Mouse (Mus musculus) kidney, postnatal 14 days (tissue): Measurements from ENCODE around the gene Arg1.
A peak's percentile ranks its signal among the peaks of the same experiment; 100 is the strongest.

ENCODE experiments used
- DNase-seq: peaks from one replicate; pipeline ENCODE4 v3.0.0; 2022; ENCODE audit warnings: mixed read lengths

The Arg1 gene

DNA sequence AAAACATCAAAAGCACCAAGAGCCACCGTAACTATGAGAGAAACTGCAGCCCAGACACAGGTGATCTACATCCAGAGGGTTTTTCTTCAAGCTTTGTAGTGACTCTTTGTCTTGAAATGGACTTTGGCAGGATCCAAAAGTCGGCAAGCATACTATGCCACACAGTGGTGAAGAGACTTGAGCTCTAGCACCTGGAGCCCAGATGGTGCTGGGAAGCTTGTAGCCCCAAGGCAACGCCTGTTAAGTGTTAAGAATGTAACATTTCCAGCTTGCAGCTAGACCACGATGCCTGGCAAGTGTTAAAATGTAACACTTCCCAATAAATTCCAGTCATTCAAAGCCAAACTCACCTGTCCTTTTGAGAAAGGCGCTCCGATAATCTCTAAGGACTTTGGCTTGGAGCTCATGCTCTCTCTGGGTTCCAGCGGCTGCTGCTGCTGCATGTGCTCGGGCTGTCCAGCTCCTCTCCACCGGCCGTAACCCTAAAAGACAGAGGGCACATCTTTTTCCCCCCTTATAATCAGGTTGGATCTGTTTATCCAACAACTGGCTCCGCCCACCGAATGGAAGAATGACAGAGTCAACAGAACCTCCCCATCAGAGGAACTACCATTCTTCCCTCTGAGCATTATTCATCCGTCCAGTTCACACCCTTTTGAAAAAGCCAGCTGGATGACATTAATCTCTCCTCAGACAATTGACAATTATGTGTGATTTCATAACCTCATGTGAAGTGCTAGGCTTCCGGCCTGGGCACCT, at the start of gene Arg1:
TSS of gene Arg1 (minus strand) at position 523 of the 759 bp plus-strand sequence.
- DNase-seq = no peak

DNA sequence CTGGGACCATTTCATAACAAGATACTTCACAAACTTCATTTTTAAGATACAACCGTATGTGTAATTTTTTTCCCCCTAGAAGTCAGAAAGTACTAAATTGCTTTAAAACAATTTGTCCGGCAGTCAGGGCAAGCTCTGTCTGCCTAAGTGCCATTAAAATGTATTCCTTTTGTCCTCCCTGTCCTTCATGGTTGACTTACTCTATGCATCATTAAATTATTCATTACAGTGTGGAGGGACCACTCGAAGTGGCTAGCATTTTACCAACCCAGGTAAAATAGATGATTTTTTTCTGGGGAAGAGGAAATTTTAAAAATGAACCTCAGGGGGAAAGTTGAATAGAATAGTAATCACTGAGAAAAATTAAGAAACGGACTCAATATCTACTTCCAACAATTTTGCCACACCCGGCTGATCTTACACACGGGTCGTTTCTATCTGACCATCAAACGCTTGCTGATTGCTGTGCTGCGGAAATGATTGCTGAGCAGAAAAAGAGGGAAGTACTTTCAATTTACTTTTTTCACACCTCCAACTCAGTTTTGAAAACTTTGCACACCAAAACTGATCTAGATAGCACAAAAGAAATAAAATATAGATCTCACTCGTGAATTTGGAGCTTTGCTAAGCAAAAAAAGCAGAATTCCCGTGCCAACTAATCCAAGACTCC, 46.7 kb upstream of the Arg1 start:
- DNase-seq = no peak

DNA sequence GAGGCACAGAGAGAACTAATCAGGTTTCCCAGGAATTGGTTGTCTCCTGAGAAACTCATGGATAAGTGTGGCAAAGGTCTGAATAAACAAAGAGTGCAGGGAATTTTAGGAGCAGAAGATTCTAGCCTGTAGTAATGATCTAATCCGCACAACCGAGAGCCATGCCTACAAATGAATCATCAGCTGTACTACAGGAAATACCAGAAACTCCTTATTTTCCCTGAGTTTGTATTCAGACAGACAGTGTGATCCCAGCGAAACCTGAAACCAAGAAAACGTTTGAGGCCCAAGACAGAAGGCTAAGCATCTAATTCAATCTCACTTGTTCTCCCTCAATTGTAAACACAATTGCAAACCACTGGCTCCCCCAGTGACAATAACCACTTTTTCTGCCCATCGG, 46.1 kb upstream of the Arg1 start:
- DNase-seq = no peak

DNA sequence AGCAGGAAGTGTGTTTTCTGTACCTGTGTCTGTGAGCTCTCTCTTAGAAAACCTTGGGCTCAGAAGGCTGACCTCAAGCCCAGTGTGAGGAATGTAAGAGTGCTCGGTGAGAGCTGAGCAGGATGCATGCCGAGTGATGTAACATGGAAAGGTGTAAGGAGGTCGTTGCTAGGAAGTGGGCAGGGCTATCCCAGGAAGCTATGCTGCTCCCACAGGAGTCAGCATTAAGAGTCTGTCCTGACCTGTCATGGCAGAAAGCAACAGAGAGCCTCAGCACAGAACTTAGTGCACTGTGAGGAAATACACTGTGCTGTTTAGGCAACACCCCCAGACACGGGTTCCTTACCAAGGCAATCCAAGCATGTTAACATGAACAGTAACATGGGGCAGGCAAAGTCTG, 45.6 kb upstream of the Arg1 start:
- DNase-seq = no peak

DNA sequence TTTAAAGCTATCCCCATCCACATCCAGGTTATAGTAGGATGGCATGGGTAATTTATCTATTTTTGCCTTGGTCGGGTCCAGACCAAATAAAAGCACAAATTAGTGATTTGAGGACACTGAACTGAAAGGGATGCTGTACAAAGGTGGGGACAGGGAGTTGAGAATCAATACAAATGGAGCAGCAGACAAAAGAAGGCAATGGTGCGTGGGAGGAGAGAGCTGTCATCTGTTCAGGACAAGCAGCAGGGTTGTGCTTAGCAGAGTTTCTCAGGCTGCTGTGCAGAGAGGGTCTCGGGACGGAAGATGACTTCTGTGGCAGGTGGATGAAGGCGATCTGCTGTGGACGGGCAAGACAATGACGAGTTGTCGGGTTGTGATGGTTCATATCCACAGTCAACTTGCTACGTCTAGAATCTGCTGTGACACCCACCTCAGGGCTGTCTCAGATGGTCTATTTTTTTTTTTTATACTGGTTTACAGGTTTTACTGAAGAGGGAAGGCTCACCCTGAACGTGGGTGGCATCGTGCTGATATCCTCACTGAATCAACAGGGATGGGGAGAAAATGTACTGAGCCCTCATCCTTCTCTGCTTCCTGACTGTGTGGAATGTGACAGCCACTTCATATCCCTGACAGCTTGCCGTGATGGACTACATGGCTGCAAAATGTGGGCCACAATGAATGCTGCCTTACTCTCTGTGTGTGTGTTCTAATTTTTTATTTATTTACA, 38.7 kb upstream of the Arg1 start:
- DNase-seq = no peak

DNA sequence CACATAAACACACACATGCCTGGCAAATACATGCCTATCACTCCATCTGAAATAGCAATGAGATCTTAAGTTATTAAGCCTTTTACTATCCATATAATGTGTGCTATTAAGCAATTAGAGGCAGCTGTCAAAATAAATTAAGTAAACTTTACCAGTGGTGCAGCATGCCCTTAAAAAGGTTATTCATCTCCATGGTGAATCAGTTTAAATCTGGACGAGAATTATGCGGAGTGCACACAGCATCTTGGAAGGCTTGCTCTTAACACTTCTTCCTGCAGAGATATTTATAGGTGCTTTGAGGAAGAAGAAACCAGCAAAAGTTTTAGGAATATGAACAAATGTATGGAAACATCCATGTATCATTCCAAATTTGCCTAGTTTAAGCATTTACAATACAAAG, 34.6 kb upstream of the Arg1 start:
- no peak for DNase-seq

DNA sequence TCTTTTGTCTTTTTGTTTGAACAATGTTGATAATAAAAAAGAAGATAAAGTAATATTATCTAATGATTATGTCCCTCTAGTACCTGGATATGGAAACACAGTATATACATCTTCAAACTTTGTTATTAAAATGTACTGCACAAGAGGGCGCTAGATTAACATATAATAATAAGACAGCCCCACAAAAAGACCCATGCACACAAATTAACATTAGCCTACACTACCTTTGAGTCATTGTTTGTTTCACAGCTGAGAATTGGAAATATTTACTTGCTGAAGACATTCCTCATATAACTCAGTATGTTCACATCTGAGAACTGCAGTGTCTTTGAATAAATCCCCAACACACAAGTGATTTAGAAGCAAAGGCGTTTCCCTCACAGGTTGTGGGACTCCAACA, 33.8 kb upstream of the Arg1 start:
- DNase-seq = no peak

DNA sequence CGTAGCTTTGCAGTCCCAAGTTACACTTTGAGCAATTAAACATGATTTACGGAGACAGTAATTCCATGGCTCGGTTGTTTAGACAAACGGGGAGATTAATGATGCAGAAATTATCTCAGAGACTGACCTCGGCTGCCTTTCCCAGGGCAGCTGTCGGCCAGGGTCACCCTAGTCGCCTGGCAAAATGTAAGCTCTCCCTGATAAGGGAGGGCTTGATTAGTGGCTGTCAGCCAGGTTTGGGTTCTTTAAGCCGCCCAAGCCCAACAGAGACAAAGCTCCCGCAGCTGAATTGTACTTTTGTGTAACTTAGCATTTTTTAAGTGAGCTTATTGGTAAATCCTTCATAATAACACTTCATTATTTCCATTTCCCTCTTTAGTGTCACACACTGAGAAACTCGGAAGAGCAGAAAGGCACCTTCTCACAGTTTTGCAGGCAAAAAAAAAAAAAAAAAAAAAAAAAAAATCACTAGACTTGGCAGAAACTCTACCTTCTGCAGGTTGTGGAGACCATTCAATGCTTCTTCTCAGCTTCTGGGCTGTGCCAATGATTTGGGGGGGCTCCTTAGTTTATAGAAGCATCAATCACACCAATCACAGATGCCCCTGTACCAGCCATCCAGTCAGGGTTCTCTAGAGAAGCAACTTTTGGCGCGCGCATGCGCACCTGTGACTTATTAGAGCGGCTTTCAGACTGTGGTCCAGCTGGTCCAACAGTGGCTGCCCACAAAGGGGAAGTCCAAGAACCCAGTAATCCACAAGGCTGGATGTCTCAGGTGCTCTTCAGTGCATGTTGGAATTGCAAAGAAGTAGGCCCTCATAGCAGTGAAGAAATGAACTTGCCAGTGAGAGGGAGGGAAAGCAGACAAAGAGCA, 32.0 kb upstream of the Arg1 start:
- peak; percentile 47 for DNase-seq

DNA sequence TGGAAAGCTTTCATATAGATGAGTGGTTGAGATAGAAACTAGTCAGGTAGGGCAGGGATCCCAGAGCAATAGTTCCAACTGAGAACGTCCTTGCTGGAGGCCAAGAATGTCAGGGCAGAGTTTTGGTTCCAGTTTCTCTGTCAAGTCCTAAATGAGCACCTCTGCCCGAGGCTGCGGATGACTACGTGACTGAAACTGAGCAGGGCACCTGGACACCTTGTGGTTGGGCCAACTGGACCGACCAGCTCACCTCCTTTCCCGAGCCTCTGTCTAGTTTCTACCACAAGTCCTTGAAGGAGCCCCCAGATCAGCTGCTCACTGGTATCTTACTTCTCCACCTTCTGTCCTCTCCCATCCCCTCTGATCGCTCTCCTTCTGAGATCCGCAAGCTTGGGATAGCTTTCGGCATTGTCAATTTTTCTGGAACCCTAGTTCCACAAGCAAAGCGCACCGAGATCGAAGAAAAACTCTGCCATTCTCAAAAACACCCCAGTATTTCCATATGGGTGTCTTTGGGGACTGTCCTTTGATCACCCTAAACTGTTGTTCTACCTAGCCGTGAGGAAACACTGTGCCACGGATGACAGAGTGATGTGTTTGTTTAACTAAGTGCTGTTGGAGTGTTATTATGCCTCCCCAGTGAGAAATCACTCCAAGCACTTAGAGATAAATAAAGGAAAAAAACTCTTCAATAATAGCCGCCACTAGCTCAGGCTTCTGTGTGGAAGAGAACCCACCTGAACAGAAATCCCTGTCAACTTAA, 31.2 kb upstream of the Arg1 start:
- DNase-seq = no peak

DNA sequence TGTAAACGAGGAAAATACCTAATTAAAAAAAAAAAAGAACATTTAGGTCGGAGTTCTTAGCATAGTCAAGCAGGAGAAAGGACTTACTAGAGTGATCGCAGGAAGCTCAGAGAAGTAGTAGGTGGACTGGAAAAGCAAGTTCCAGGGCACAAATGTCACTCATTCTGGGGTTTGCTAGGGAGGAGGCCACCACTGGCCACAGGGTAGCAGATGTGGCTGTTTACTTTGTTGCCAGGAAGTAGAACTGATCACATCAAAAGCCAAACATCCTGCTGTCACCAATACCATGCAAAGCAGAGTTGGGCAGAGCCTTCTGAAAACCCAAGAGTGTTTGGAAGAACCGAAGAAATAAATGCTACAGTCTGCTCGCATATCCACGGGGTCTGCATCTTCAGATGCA, 26.6 kb upstream of the Arg1 start:
- no peak for DNase-seq

DNA sequence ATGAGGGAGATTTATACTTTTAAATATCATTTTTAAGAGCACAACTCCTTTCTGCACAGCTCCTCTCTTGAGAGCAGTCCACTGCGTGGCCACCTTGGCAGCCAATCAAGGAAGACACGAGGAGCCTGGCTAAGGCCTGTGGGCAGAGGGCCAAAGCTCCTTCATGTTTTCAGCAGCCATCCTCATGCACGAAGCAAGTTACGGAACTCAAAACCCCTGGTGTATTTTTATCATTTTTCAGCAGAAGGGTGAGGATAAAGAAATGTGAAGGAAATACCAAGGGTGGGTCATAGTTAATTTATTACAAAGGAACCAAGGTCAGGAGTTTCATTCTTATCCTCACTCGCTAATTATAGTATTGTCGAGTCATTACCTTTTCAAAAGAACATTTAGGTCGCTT, 25.3 kb upstream of the Arg1 start:
- DNase-seq = peak; percentile 46

DNA sequence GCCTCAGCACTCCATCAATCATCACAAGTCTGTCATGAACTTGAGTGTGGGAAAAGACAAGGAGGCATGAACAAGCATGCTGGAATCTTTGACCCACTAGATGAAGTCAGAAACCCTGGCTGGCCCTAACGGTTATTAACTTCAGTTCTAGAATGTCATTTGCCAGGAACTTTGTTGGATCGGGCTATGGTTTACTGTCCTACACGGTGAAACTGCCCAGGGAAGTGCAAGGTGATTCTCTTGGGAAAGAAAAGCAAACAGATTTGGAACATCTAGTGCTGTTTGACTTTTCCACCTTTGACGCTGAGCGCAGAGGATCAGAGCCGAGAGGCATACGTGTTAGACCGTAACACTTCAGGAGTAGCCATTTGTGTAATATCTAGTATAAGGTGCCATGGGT, 24.3 kb upstream of the Arg1 start:
- no peak for DNase-seq

DNA sequence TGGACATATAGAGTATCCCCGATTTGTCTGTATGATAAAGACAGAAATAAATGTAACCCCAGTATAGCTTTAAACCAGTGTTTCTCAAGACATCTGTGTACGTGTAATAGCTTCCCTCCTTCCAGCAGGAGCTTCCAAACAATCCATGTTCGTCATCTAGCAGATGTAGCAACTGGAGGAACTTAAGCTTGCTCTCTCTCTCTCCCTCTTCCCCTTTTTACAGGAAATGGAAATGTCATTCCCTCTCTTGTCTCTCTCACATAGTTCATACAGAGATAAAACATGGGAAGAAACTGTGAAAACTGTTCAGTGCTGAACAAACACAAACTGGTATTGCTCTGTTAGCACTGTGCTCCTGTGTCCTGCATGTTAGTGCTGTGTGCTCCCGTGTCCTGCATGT, 22.9 kb upstream of the Arg1 start:
- DNase-seq = no peak

DNA sequence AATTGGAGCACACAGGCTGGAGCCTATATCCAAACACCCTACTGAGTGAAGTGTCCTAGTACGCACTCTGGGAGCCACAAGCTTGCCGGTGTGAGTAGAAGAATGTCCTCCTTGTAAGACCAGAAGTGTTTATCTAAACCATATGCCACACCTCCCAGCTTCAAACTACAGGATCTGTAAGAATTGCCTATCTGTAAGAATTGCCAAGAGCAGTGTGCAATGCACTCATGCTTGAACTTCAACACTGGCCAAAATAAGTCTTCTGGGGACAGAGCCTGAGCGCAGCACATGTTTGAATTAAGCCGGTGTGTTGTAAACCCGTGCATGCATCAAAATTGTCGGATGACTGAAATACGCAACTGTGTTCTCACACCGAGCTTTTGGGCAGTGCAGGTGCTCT, 21.0 kb upstream of the Arg1 start:
- no peak for DNase-seq

DNA sequence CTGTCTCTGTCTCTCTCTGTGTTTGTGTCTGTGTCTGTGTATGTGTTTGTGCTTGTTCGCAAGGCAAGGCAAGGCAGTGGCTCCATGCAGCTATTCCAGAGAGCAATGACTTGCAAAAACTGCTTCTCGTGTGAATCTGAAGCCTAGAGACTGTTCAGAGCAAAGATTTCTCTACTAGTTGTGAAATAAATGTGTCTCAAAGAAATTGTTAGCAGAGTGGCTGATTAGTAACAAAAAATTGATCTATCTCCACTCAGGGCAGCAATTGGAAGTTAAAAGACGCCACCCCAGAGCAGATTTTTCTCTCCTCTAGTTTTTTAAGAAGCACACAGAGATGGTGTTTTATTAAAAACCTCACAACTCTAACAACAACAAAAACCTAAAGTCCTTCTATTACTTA, 20.6 kb upstream of the Arg1 start:
- DNase-seq = no peak

DNA sequence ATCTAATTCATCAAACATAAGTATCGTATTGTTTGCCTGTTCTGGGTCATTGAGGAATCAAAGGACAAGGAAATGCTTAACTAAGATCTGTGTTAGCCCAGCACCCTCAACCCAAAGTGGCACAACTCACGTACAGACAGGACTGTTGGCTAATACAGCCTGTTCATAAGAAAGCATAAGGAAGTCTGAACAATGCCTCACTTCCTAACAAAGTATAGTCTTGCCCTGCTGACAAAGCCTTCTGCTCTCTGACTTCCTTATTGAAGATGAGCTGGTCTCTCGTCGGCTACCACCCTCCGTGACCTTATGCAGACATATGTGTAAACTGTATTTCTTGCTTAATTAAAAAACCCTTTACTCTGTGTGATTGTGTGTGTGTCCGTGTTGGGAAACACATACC, 2.9 kb upstream of the Arg1 start:
- DNase-seq = no peak

DNA sequence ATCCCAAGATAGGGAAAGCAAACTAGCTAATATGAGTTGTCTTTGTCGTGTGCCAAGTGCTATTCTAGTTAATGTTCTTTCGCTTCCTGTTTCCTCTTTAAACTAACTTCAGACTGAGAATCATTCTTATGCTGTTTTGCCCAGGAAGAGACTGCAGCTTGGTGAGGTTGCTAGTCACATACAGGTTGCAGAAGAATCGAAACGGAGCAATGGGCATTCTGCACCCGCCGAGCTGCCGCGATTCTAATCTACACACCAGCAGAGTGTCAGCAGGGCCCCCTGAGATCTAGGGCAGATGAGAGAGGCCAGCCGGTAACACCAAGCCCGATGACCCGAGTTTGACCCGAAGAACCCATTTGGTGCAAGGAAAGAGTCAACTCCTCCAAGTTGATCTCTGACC, 788 bp upstream of the Arg1 start:
- DNase-seq = no peak

DNA sequence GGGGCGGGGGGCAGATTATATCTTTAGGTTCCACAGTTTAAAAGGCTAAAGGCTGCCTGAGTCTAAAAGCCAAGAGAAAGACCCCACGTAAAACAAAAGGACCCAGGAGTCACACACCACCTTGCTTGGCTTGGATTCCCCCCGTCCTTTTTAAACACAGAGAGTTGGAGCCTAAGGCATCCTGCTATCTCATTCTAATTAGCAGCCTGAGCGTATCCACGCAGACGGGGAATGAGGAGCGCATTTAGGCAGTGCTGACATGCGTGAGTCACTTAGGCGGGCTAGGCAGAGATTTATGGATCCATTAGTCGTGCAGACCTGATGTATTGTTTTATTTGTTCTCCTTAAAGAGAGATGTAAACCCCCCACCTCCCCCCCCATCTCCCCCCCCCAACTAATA, 904 bp downstream of the Arg1 start:
- no peak for DNase-seq

DNA sequence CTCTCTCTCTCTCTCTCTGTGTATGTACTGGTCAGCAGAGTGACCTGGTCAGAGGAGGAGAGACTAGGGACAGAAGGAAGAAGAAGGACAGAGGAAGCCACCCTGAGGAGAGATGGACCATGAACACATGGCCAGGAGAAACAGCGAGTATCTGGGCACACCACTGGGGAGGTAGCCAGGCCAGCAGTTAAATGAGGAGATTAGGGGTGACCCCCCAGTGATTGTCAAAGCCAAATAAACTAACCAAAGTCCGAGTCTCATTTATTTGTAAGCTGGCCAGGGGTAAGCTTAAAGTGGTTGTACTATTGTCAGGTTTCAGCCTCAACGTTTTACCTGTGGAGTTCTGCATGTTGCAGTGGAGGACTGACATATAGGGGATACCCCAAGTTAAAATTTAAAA, 3.0 kb downstream of the Arg1 start:
- no peak for DNase-seq

DNA sequence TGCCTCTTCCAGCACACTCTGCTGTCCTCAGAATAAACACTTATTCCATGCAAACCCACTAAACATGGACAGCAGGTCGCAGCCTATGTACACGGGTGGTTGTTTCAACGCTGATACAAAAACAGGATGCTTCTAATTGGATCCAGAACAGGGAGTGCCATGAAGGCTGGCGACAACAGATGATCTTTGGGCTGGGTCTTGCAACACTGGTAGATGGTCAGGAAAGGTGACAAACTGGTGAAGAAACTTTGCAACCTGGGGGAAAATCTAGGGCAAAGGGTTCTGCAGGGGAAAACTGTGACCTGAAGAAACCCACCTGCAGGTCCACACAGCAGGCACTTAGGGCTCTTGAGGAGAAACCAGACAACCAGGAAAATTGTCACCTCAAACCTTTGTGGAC, 4.3 kb downstream of the Arg1 start:
- DNase-seq = no peak

DNA sequence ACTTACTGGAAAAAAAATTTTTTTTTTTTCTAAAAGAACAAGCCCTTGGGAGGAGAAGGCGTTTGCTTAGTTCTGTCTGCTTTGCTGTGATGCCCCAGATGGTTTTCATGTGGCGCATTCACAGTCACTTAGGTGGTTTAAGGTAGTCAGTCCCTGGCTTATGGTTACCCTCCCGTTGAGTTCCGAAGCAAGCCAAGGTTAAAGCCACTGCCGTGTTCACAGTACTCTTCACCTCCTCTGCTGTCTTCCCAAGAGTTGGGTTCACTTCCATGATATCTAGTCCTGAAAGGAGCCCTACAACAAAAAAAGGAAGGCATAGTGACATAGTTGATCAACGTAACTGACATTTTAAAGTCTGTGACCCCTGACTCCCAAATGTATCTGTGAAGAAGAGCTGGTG, 11.8 kb downstream of the Arg1 start:
- DNase-seq = no peak

DNA sequence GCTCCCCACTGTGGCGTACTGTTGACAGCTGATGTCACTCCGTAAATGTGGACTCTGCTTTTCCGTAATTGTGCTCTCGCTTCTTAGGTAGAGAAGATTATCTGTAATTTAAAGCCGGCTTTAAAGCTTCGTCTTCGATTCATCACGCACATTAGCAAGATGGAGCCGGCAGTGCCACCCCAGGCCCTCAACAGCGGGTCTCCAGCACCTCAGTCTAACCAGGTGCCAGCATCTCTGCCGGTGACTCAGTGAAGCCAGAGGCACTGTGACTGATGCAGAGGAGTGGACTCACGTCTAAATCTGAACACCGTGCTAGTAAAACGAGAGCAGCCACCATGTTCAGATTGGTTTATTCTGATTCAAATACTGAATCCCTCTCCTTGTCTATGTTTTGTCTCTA, 14.7 kb downstream of the Arg1 start:
- no peak for DNase-seq
